Mouse (Mus musculus) heart, postnatal 36 days (tissue): ENCODE measurements around the gene Kdm2b. TPM values are rescaled to one million over a fixed set of nuclear protein-coding genes. Genes with fewer than 3 reads are reported as not detected.
A peak's percentile ranks its signal among the peaks of the same experiment; 100 is the strongest.

Experiments
- DNase-seq, 2 experiments: peaks; one replicate each; pipeline ENCODE4 v3.0.0; 2021 to 2022
- intact Hi-C: fragments of 180-260 bp; cut with DNase I; formaldehyde crosslinking; loops from one replicate; pipeline ENCODE4 v1.15.1; 2025
- total RNA-seq, 2 experiments: library from RNA; stranded (reverse); gene quantifications; 2 replicates each; pipeline ENCODE4 v1.2.3; 2021

Gene Kdm2b
- total RNA-seq, 2 experiments from 2014 or later: 16.6 to 19.0 TPM

GRCm38 (mm10) chr5:122937958-122938540 lies 51.6 kb downstream of the Kdm2b start:
- DNase-seq: peak; percentile 19 to 25
- intact Hi-C loops: no loop called here

DNA sequence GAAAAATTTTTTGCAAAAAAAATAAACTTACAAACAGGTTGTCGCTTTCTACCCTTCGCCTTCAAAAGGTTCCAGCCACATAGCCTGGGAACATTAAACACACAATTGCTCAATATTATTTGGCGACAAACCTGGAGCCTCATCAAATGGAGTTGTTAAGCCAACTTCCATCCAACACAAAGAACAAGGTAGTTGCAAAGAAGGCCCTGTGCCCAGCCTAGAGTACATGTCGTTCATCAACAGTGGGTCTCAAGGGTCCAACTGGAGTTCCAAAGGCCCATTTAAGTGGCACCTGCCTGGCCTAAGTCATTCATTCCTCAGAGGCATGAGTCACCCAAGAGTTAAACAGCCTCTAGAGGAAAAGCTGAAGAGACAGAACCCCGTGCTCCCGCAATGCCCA lies 52.6 kb downstream of the Kdm2b start:
- intact Hi-C loops: no loop called here
- DNase-seq: no peak

GRCm38 (mm10) chr5:122935810-122936209 lies 53.8 kb downstream of the Kdm2b start:
- intact Hi-C loops: no loop called here
- DNase-seq: no peak

- DNase-seq: no peak
- intact Hi-C loops: no loop called here
Measured at GRCm38 (mm10) chr5:122930991-122931390, 58.6 kb downstream of the Kdm2b start.

- no peak for DNase-seq
- intact Hi-C loops: no loop called here
Measured at GRCm38 (mm10) chr5:122928293-122928692, 61.3 kb downstream of the Kdm2b start.

GRCm38 (mm10) chr5:122927703-122928102 lies 61.9 kb downstream of the Kdm2b start:
- intact Hi-C loops: no loop called here
- no peak for DNase-seq

DNA sequence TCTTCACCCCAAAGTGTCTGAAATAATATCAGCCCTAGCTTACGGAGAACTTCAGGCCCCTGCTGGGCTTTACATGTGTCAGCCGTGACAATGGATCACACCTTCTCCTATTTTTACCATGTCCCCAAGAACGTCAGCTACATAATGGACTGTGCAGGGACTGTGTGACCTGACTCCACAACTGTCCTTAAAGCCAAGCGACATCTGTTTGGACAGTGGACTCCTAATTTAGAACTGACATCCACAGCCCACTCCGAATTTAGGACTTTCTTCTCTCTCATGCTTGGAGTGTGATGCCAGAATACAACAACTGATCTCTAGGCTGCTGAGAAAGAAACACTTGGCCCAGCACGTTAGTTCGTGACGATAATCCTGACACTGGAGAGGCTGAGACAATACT lies 62.5 kb downstream of the Kdm2b start:
- intact Hi-C loops: no loop called here
- DNase-seq: peak in 1 of 2 experiments; percentile 21

DNA sequence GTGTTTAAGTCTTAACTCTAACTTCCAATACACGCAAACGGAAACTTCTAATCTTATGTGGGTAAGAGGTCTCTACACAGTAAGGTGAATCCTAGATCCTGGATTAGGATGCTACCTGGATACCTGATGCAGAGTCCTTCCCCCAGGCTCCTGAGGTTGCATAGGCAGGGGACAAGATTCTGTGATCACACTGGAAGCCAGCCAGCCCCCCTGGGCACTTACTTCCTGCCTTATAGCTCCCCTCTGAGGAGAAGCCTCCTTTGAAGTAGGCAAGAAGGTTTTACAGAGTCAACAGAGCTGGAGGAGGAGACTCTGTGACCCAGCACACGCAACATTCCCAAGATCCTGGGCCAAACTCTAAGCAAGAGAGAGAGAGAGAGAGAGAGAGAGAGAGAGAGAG lies 63.3 kb downstream of the Kdm2b start:
- DNase-seq: no peak
- intact Hi-C loops: no loop called here

GRCm38 (mm10) chr5:122925534-122925958 lies 64.1 kb downstream of the Kdm2b start:
- peak; percentile 69 to 76 for DNase-seq

GRCm38 (mm10) chr5:122923871-122924465 lies 65.7 kb downstream of the Kdm2b start:
- intact Hi-C loops: no loop called here
- peak; percentile 25 to 29 for DNase-seq

More at GRCm38 (mm10) chr5:122925534-122925958, 64.1 kb downstream of the Kdm2b start:
- intact Hi-C loops: loop anchor here (1.0 kb wide), 2 partner anchors 88 to 121 kb away; no protein-coding TSS in a partner anchor

DNA sequence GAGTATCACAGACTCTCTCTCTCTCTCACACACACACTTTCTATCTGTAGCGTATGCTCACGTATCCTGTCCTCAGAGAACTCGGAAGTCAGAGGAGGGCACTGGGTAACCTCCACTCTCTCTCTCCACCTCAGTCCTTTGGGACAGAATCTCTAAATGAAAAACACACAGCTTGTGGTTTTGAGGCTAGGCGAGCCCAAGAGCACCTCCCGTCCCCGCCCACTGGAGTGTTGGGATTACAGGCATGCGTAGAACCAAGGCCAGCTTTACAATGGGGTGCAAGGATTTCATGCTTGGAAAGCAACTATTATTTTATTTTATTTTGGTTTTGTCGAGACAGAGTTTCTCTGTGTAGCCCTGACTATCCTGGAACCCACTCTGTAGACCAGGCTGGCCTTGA lies 67.7 kb downstream of the Kdm2b start:
- intact Hi-C loops: no loop called here
- no peak for DNase-seq

DNA sequence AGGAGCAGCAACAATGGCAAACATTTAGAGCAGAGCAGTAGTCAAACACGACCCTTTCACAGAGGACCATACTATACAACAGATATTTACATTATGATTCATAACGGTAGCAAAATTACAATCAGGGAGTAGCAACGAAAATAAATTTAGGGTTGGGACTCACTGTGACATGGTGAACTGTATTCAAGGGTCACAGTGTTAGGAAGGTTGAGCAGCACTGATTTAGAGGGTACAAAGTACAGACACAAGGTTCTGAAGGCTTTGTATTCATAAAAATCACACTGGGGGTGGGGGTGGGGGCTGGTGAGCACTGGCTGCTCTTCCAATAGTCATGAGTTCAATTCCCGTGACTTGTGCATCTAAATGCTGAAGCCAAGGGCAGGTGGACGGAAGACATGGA lies 69.1 kb downstream of the Kdm2b start:
- DNase-seq: no peak
- intact Hi-C loops: no loop called here

GRCm38 (mm10) chr5:122917982-122918711 lies 71.5 kb downstream of the Kdm2b start:
- DNase-seq: no peak
- intact Hi-C loops: no loop called here

DNA sequence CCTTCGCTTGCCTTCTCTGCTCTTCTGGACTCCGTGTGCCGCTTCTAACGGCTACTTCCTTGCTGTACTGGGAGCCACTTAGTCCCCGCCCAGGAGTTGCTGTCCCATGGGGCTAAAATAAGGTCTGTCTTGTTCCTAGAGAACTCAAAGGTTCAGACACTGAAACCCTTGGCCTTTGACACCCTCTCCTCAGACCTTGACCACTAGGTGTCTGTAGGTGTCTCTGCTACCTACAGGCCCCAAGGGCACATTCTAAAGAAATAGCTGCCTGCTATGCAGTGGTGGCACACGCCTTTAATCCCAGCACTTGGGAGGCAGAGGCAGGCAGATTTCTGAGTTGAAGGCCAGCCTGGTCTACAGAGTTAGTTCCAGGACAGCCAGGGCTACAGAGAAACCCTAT lies 73.5 kb downstream of the Kdm2b start:
- DNase-seq: no peak
- intact Hi-C loops: no loop called here

- no peak for DNase-seq
- intact Hi-C loops: no loop called here
Measured at GRCm38 (mm10) chr5:122912863-122913262, 76.8 kb downstream of the Kdm2b start.

DNA sequence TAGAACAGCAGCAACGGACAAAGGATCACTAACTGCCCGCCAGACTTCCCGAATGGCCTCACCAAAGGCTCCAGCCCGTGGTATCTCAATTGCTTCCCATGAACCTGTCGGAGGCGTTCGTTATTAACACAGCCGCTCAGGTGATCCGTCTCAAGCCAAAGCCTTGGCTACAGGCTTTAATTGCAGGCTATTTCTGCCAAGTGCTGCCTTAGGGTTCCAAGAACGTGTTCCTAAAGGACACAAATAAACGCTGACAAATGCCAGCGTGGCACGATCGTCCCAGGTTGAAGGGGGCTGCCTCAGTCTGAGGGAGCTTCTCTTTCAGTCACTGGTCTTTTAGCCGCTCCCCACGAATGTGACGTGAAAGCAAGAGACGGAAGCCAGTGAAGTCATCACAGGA lies 80.1 kb downstream of the Kdm2b start:
- DNase-seq: peak; percentile 17 to 29
- intact Hi-C loops: no loop called here

- no peak for DNase-seq
- intact Hi-C loops: no loop called here
Measured at GRCm38 (mm10) chr5:122908001-122908400, 81.6 kb downstream of the Kdm2b start.

DNA sequence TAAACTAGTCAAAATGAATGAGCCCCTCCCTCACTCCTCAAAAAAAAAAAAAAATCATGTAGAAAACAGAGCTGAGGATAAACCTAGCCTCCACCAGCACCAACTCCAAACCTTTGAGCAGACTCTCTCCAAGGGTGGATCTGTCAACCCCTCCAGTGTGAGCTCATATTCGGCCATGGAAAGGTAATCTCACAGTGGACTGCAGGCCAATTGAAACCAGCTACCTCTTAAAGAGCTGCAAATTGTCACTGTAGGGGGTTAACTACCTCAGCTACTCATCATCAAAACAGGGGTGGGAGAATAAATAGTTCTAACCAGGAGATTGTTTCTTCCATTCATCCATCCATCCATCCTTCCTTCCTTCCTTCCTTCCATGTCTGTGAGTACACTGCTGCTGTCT lies 82.4 kb downstream of the Kdm2b start:
- intact Hi-C loops: no loop called here
- DNase-seq: no peak

GRCm38 (mm10) chr5:122903165-122903564 lies 86.5 kb downstream of the Kdm2b start:
- intact Hi-C loops: no loop called here
- no peak for DNase-seq

- intact Hi-C loops: no loop called here
- no peak for DNase-seq
Measured at GRCm38 (mm10) chr5:122902228-122902627, 87.4 kb downstream of the Kdm2b start.

- intact Hi-C loops: no loop called here
- DNase-seq: no peak
Measured at GRCm38 (mm10) chr5:122901666-122902065, 88.0 kb downstream of the Kdm2b start.

GRCm38 (mm10) chr5:122901179-122901578 lies 88.4 kb downstream of the Kdm2b start:
- intact Hi-C loops: no loop called here
- DNase-seq: no peak
